Mouse (Mus musculus) adrenal gland, adult 8-10 months (tissue): ENCODE measurements at regions not wholly inside any gene's neighbourhood (a gene's known extent, or its start where the extent isn't known, plus 50 kb on each side); places are given as distances from the start of the nearest gene placed in this dataset.
"Not testable (repeated sequence)": the region's sequence is repeated elsewhere in the genome, so short reads cannot be mapped to it uniquely, and the experiment has no call there.

ENCODE experiments used
- DNase-seq: peaks from one replicate; pipeline ENCODE4 v3.0.0; 2022

- no peak for DNase-seq
Observed at GRCm38 (mm10) chr17:6853641-6854040, 71.1 kb upstream of the Ezr start.

- no peak for DNase-seq
Observed at GRCm38 (mm10) chr17:6852177-6852947, 69.8 kb upstream of the Ezr start.

GRCm38 (mm10) chr17:6850513-6850912 lies 67.9 kb upstream of the Ezr start:
- DNase-seq = no peak

- not testable (repeated sequence) for DNase-seq
Observed at GRCm38 (mm10) chr17:6841781-6842465, 59.3 kb upstream of the Ezr start.

GRCm38 (mm10) chr17:6835333-6835916 lies 52.8 kb upstream of the Ezr start:
- peak; percentile 11 for DNase-seq
